Mouse (Mus musculus): ENCODE data around the gene Adamts12. TPM values are rescaled to one million over a fixed set of nuclear protein-coding genes. Genes with fewer than 3 reads are reported as not detected.

Adamts12 gene
- total RNA-seq, 2 experiments from 2014 or later, result 3.4 to 5.0 TPM

DNA sequence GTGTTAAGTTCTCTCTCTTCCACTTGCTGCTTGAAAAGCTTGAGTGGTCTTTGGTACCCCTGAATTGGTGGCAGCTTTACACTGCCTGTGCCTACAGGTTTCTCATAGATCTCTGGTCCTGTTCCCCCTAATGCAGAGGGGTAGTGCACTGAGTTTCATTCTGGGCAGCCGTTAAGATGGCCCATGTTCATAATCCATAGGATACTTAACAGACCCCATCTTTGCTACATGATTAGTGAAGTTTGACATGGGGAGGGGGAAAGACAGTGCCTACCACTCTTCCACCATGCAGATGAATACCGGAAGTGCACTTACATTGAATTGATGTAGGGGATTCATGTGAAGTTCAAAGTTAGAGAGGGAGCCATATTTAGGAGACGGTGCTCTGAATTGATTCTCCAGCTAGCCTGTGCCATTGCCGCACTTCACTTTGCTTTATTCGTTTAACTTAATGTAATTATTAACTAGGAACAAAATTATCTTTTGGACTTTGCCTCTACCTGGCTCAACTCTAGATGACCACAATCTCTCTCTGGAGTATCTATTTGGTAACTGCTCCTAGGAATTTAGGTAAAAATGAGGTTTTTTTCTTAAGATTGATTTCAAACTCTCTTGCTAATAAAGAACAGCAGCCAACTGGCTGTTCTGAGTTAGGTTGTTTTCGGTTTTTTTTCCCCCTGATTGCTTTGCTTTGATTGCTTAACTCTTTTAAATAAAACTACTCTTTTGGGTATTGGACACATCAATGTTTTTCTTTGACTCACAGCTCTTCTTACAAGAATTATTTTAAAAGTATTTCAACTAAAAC lies 214.9 kb downstream of the Adamts12 start:
- intact Hi-C loops (cut with DNase I), result no loop called here
- DNase-seq, result no peak

DNA sequence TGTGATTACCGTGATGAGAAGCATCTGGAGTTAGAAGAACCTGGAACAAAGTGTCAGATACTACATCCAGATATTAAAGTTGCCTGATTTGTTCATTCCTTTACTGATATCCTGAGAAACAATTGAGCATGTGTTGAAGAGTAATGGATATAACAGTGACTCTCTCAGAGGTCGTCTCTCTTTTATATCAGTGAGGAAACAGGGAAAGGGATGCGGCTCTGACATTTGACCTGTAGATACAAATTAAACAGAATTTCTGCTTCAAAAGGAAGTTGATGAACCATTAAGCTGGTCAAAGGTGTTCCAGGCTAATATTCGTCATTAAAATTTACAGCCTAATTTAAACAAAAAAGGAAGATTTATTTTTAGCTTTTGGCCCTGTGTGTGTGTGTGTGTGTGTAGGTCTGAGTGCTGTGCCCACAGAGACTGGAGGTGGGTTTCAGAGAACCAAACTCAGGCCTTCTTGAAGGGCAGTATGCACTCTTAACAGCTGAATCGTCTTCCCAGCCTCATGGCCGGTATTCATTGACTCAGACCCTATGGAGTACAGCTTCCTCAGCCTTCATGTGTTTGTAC lies 216.2 kb downstream of the Adamts12 start:
- DNase-seq, result no peak
- intact Hi-C loops (cut with DNase I), result no loop called here

DNA sequence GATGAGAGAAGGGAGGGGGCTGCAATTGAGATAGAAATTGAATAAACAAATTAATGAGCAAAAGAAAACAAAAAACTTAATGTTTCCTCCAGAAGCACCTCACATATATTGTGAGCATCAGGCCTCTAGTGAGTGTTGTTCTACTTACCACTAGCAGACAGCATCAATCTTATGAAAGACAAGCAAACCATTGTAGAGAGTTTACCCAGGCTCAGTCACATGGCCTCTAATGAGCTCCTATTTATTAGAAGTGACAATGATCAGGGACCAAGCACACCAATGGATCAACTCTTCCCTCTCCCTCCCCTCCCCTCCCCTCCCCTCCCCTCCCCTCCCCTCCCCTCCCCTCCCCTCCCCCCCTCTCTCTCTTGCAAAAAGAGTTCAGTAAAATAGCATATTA lies 218.6 kb downstream of the Adamts12 start:
- no peak for DNase-seq
- intact Hi-C loops (cut with DNase I), result no loop called here

DNA sequence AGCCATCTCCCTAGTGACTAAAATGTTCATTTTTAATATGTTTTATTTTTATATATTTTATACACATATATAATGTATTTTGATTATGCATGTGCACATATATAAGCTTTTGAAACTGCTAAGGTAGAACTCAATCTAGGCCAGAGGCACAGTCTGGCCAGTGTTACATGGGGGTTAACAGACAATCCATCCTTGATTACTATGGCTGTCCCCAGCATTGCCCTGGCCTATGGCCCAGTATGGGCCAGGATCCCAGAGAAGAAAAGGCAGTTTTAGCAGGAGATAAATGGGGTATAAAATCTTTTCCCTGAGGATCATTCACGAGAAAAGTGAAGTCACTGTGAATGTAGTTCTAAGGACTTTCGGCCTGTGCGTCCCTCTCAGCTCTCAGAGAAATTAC lies 223.2 kb downstream of the Adamts12 start:
- DNase-seq, result no peak

DNA sequence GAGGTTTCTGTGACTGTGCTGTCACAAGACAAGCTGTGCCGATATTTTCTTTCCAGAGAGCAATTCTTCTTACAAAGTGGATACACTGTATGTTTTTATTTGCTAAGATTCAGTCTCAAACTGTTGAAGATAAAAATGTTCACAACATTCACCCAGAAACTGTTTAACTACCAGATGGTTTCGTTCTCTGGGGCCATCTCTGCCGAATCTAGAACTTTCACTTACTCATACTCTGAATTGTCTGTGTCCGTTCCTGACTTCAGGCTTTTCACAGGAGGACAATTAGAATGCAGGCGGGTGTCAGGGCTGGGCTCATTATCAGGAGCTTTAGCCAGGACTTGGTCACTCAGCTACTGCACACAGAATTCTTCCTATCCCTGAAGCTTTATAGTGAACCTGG lies 227.7 kb downstream of the Adamts12 start:
- intact Hi-C loops (cut with DNase I), result no loop called here
- DNase-seq, result no peak

More for the DNA sequence above, 223.2 kb downstream of the Adamts12 start:
- intact Hi-C loops (cut with DNase I), result no loop called here

DNA sequence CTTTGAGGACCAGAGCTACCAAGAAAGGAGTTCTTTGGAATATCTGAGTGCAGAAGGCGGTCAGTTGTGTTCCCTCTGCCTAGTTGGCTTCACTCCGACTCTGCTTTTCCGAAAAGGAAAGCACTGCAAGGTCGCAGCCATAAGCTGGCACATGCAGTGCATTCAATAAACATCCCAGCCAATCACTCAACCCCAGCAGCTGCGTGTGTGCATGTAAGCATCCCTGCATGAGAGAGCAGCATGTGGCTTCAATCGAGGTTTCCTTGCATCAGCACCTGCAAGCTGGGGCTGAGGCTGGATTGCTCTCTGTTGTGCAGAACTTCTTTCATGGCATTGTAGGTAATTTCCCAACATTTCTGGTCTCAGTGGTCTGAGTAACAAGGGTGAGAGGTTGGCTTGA lies 230.4 kb downstream of the Adamts12 start:
- intact Hi-C loops (cut with DNase I), result no loop called here
- DNase-seq, result no peak

DNA sequence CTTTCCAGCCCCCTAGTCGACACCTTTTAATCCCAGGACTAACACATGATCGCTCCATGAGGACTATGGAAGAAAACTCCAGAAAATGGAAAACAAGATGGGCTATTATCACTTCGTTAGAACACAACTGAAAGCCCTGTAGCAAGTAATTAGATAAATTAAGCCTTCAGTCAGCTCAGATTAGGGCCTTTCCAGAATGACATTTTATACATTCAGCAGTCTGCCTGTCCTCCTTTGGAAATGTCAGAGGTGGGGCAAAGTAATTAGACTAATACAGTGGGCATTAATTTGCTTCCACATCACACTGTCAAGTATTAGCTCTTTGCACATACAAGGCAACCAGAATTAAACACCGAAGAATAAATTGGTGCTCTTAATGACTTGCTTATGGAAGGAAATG lies 233.4 kb downstream of the Adamts12 start:
- intact Hi-C loops (cut with DNase I), result no loop called here
- no peak for DNase-seq

DNA sequence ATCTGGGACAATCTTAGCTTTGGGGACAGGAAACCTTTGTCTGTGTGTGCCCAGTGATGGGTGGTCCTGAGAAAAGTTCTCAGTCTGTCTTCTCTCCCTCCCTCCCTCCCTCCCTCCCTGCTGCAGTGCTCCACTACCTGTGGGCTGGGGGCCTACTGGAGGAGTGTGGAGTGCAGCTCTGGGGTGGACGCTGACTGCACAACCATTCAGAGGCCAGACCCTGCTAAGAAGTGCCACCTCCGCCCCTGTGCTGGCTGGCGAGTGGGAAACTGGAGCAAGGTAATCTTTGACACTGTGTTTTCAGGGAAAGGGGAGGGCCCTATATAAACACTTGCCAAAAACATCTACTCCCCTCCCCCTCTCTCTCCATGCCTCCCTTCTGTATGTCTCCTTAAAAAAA lies 252.5 kb downstream of the Adamts12 start:
- intact Hi-C loops (cut with DNase I), result no loop called here
- no peak for DNase-seq

DNA sequence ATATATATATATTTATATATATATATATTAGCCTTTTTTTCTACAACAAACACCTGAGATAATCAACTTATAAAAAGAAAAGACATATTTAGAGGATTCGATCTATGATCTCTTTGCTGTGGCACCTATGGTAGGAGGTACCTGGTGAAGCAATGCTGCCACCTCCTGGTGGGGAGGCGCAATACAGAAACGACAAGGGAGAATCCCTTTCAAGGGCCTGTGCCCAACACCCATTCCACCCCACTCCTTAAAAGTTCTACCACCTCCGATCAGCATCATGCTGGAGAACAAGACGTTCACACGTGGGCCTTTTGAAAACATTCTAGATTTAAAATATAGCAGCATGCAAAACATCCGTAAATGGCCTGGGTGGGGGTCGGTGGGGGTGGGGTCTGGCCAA lies 255.9 kb downstream of the Adamts12 start:
- intact Hi-C loops (cut with DNase I), result loop anchor here (1.0 to 5.0 kb wide), 2 partner anchors 282 to 398 kb away; no protein-coding TSS in a partner anchor
- peak; percentile 33 to 55 for DNase-seq

DNA sequence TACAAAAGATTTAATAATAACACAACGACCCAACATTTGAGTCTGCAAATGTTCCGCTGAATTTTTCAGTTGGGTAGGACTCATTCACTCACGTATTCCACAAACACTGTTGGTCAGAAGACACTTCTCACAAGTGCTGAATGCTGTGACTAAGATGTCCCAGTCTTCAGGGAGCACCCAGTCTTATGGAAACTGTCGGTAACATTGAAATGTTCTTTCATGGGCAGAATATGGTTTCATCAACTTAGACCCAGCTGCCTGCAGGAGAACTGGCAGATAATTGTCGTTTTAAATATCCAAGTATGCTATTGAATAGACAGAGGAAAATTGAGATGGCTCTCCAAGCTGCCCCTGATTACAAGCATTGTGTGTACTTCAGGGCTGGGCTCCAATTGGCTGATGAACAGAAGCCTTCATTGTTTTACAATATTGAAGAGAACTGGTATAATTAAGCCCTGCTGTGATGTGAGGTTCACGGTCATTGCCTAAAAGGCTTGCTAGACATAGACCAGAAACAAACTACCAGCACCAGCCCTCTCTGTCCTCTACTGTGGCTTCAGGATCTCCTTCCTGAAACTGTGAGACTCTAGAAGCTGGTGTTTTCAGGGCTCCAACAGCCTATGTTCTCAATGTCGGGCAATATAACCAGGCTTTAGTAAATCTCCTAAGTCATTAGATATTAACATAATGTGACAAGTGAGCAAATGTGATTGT lies 275.0 kb downstream of the Adamts12 start:
- DNase-seq, result no peak
- intact Hi-C loops (cut with DNase I), result no loop called here

DNA sequence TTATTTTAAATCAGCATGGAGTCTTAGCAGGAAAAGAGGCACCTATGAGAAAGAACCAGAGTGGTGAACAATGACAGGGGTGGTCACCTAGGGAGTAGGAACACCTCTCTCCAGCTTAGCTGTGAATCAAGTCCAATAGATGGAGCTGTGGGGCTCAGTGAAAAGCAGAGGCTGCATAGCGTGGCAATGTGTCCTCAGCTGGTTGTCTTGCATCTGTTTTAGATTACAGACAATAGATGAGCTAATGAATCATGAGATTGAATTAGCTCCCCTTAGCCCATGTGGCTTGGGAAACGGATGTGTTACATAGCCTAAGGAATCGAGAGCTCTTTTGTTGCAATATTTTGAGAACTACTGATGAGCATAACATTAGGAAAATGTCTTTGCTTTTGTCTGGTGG lies 291.3 kb downstream of the Adamts12 start:
- DNase-seq, result no peak
- intact Hi-C loops (cut with DNase I), result no loop called here

DNA sequence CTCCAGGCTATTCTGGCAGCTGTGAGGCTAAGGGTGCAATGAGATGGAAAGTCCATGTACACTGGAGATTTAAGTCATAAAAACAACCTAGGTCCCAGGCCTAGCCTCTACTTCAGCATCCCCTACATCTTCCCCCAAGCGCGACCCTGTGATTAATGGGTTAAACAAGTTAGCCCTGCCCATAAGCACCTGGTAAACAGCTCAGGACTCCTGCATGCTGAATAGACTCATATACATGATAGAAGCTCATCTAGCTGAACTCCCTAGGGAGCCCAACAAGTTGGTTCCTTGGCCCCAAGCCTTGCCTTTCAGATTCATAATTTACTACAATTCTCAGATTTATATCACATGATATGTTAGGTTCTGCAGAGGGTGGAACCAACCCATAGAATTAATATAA lies 292.9 kb downstream of the Adamts12 start:
- DNase-seq, result no peak
- intact Hi-C loops (cut with DNase I), result no loop called here

DNA sequence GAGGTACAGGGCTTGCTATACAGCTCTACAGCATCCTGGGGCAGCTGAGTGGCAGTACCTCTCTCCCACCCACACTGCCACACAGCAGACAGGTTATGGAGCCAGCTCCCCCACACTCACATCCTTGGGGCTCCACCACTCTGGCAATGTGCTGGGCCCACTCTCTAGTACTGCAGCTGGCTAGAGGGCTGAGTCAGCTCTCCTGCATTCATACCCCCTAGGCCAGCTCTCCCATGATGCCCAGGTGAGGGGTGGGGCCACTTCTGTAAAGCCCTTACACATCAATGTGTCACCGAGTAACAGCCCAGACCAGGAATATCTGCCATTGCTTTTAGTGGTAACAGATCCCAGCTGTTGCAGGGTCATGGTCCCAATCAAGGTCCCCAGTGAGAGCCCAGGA lies 296.3 kb downstream of the Adamts12 start:
- intact Hi-C loops (cut with DNase I), result no loop called here

DNA sequence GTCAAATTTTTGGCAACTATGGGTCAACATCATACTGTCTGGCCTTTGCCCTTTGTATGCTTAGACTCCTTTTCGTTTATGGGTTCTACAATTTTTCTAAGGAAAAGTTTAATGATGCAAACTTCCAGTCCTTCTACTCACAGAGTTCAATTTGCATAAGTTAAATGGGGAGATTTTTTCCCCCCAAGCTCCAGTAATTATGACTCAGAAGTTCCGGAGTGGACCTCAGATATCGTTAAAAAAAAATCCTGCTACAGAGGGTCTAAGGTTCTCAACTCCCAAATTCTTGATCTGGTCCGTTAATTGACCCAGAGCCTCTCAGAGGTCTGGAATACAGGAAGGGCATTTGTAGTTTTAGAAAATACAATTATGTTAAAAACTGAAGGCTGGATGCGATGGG lies 297.2 kb downstream of the Adamts12 start:
- no peak for DNase-seq
- intact Hi-C loops (cut with DNase I), result no loop called here

More for the DNA sequence above, 296.3 kb downstream of the Adamts12 start:
- no peak for DNase-seq

DNA sequence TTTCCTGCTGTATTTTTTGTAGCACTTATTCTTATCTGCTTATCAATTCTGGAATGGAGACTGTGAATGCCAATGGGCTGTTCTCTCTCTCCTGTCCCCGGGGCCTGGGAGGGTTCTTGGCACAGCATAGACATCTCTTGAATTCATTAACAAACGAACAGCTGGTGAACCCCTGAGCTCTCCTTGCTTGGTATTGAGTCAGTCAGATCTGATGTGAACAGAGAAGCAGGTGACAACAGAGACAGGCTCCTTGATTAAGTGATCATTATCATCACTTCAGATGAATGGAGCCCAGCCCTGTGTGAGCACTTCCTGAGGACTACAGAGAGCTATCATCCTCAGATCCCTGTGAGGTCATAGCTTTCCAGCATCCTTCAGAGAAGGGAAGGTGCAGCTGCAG lies 299.5 kb downstream of the Adamts12 start:
- intact Hi-C loops (cut with DNase I), result no loop called here
- DNase-seq, result no peak

DNA sequence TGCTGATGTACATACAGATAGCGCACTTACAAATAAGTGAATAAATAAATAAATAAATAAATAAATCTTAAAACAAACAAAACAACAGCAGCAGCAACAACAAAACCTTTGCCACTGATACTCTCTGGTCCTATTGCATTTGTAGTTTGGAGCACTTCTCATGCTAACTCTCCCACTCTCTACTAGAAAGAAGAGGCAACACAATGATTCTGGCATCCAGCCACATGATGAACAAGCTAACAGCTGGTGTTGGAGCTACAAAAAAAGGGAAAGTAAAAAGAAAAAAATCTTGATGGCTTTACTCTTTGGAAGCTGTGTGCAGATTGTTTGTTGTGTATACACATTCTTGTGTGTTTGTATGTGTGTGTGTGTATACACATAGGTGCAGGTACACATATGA lies 300.2 kb downstream of the Adamts12 start:
- DNase-seq, result no peak
- intact Hi-C loops (cut with DNase I), result no loop called here

DNA sequence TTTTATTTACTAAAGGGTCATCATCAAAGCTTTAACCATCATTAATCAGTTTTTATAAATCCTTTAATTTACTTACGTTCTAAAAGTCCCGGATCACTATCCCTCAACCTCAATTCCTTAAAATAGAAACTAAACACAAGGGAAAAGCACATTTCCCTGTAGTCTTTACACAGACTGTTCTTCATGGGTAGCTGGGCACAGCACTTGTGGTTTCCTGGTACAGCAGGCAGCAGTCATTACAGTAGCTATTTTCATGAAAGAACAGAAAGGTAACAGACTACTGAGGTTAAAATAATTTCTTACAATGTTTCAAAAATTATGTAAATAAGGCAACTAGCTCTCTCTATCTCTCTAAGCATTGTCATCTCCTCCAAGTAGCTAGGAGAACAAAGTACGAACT lies 305.0 kb downstream of the Adamts12 start:
- intact Hi-C loops (cut with DNase I), result no loop called here
- no peak for DNase-seq

DNA sequence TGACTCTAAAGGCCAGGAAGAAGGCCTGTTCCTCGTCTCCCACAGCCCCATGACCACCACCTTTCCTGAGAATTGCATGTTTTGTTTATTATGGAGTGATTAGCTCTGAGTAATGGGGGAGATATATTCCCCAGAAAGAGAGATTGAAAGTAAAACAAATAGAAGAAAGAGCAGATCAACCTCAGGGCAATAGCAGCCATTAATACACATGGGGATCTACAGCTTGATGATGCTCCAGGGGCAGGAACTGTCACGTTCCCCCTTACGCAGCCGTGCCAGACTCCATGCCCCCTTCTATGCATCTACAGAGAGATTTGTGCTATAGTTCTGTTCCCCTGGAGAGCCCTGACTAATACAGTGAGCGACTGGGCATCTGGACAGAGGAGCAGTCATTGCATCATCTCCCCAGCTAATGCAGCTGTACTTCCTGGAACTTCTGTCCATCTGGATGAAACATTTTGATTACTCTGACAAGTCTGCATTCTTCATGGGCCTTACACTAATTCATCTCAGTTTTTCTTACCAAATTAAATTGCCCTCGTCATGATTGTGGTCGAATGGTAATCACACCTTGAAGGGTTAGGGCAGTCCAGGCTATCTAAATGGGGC lies 306.0 kb downstream of the Adamts12 start:
- intact Hi-C loops (cut with DNase I), result no loop called here
- no peak for DNase-seq

DNA sequence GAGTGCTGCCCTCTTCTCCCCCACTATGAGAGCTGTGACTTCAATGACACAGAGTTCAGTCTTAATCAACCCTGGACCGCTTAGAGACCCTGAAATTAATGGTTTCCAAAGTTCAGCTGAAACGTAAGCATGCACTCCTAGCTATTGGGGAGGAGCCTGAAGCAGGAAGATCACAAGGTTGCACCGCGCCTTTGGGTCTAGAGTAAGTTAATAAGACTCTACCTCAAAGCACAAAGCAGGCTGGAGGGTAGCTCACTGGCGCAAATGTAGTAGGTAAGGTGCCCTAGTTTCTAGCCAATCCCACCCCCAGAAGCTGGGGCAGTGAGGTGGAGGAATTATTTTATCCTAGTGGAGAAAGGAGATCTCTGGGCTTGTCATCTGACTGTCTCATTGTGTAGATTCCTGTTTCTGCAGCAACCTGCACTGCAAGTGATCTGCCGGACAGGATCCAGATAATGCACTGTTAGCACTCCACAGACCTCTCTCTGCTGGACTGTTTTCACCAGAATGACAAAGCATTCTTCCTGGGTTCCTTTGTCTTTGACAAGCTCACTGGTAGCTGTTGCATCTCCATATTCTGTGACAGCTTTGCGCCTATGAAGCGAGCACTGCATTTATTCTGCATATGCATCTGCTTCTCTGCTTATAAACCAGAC lies 315.0 kb downstream of the Adamts12 start:
- intact Hi-C loops (cut with DNase I), result loop anchor here (1.0 kb wide), 2 partner anchors 341 to 458 kb away; no protein-coding TSS in a partner anchor

DNA sequence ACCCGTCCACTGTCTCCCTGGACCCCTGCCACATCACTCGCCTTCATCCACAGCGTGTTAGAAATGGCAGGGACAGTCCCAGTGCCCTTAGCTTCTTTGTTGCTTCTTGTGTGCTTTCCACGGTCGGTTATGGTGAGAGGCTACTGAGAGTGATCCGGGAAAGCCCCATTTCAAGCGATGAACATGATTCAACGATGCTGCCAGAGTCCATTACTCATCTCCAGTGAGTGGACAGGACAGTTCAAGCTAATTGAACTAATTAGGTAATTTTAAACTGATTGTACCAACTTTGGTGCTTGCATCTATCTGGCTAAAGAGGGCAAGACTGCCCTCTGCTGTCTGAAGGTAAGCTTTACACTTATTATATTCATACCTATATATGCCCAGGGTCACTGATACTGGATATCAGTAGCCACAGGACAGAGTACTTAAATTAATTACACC lies 315.5 kb downstream of the Adamts12 start:
- intact Hi-C loops (cut with DNase I), result loop anchor here (1.0 kb wide), 2 partner anchors 342 to 459 kb away; no protein-coding TSS in a partner anchor
- DNase-seq, result no peak

More for the DNA sequence above, 315.0 kb downstream of the Adamts12 start:
- DNase-seq, result no peak

Measured in heart, postnatal 36 days (tissue).